Mouse (Mus musculus) cerebral cortex, adult 2 months (tissue): ENCODE results near the gene Rasa2.

Source experiments
- WGBS: fragments of 180-500 bp; shearing (Covaris S2); methylation state at CpG from one replicate; pipeline ENCODE4 v1.1.7; 2018; 5-methylcytosine and 5-hydroxymethylcytosine counted together

The Rasa2 gene

GRCm38 (mm10) chr9:96583496-96583895 is 47.9 kb downstream of the Rasa2 start:
- 92% methylated on average over 2 of the region's 2 CpGs for WGBS

DNA sequence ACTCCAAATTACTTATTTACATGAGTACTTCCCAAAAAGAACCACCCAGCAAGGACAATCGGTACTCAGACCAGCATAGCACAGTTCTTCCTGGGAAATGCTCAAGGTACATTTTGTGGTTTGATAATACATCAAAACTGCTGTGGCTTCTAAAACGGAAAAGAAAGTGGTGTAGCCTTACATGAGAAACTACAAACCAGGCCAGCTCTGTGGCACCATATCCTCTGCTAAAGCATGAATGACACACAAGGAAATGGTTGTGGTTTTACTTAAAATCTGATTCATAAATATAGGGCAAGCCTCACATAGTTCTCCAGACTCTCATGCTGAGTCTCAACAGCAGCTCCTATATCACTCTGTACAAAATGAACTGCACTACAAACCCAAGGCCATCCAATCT is 48.3 kb downstream of the Rasa2 start:
- WGBS, result 85% methylated on average over 2 of the region's 2 CpGs

DNA sequence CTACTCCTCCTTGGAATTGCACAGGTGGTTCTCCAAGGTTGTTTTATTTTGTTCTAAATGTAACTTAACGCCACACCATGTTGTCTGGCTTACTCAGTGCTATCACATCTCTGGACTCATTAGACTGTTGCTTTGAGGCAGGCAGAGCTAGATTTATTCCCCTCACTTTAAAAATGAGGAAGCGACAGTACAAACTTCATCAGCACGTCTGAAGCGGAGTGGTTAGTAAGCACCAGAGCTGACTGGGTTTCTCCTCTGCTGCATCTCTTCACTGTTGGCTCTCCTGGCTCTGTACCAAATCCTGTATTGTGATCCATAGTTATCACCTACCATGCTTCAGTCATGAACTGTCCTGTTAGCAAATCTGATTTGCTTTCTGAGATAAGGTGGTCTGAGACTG is 53.2 kb downstream of the Rasa2 start:
- WGBS, result 79% methylated on average over 4 of the region's 4 CpGs

- WGBS, result 59% methylated on average over 6 of the region's 6 CpGs
Observed at GRCm38 (mm10) chr9:96577674-96578073, 53.7 kb downstream of the Rasa2 start.

GRCm38 (mm10) chr9:96573252-96573651 is 58.2 kb downstream of the Rasa2 start:
- WGBS, result 14% methylated on average over 1 of the region's 1 CpGs

DNA sequence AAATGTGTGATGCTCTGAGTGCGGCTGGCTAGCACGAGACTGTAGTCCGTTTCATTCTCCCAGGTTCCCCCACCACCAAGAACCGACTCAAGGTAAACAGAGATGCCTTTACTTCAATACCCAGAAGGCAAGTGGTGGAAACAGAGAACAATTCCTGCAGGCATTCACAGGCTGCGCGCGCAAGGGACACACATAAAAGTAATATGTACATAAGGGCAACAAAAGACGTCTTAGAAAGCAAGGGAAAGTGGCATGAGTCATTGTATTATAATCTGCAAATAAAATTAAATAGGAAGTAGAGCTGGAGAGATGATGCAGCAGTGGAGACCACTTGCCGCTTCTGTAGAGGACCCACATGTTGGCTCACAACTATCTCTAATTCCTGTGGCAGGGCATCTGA is 58.7 kb downstream of the Rasa2 start:
- WGBS, result 87% methylated on average over 9 of the region's 9 CpGs

DNA sequence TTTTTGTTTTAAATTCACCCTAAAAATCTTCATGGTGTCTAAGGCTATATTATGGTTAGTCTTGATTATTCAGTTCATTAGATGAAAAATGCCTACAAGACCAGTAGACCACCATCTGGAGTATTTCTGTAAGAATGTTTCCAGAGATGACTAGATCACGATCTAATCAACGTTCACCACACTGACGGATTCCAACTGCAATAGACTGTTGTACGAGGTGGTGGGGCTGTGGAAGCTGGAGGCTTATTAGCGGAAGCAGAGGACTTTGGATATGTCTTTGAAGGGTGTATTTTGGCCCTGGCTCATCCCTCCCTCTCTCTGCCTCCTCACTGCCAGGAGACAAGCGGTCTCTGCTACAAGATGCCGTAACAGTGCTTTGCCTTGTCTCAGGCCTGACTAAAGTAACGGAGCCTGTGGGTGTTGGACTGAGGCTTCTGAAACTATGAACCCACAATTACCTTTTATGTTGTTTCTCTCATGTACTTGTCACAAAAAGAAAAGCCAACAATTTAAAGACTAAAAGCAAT is 64.9 kb downstream of the Rasa2 start:
- 62% methylated on average over 8 of the region's 8 CpGs for WGBS

DNA sequence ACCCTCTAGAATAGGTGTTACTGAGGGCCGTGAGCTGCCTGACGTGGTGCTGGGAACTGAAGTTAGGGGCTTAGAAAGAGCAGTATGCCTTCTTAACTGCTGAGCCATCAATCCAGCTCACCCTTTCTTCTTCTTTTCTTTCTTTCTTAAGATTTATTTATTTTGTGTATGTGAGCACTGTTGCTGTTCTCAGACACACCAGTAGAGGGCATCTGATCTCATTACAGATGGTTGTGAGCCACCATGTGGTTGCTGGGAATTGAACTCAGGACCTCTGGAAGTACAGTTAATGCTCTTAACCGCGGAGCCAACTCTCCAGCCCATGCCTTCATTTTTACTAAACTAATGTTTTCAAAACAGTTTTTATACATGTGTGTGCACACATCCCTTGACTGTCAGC is 67.9 kb downstream of the Rasa2 start:
- 97% methylated on average over 4 of the region's 4 CpGs for WGBS

DNA sequence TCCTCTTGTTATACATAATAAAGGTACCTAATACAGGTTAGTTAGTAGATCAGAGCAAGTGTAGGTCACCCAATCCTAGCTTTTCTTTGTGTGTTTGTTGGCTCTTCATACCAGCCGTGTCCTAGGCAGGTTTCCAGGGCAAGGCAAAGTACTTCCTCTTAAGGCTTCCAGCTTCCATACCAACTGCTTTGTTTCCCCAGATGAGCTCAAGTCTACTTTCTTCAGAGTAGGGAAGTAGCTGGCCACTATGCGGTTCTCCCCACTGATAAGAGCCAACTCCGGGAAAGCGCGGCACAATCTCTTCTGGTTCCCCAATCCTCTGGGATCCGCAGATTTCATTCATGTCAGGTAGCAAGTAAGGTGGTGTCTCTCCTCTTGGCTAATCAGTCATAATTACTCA is 72.3 kb downstream of the Rasa2 start:
- WGBS, result 88% methylated on average over 6 of the region's 6 CpGs

DNA sequence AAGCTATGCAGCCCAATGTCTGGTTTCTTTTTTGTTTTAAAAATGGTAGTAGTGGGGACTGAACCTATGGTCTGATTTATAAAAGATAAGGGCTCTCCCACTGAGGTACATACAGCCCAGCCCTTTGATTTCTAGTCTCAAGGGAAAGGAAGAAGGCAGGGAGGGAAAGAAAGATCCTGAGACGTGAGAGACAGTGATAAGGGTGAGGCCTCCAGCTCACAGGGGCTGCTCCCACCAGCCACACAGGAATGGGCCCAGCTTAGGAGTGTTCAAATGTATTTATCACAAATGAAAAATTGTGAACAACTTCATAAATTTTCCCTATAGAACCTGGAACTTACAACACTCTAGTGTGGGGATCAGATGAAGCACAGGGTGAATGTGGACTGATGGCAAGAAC is 72.8 kb downstream of the Rasa2 start:
- WGBS, result 95% methylated on average over 1 of the region's 1 CpGs

- 67% methylated on average over 1 of the region's 1 CpGs for WGBS
Observed at GRCm38 (mm10) chr9:96554095-96554494, 77.3 kb downstream of the Rasa2 start.

DNA sequence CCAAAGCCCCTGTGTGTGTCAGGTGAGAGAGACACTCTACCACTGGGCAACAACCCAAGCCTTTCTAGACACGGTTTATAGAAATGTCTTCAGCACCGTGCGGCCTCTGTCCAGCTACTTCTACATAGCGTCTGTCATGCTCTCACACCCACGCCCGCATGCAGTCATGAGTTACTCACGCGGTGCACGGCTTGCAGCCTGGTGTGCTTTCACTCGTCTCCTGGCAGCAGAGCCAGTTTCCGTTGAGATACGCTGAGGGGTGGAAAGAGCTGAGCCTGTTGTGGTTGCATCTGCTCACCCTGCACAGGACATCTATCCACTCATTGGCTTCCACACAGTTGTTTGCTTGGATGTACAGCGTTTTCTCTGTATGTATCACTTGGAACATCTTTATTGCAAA is 86.0 kb downstream of the Rasa2 start:
- WGBS, result 64% methylated on average over 13 of the region's 13 CpGs

- WGBS, result 36% methylated on average over 27 of the region's 27 CpGs
Observed at GRCm38 (mm10) chr9:96543643-96544640, 87.5 kb downstream of the Rasa2 start.

- 75% methylated on average over 10 of the region's 10 CpGs for WGBS
Observed at GRCm38 (mm10) chr9:96538916-96539315, 92.5 kb downstream of the Rasa2 start.

- 79% methylated on average over 6 of the region's 6 CpGs for WGBS
Observed at GRCm38 (mm10) chr9:96537615-96537919, 93.8 kb downstream of the Rasa2 start.

GRCm38 (mm10) chr9:96536895-96537614 is 94.4 kb downstream of the Rasa2 start:
- WGBS, result 19% methylated on average over 37 of the region's 37 CpGs

GRCm38 (mm10) chr9:96536093-96536492 is 95.3 kb downstream of the Rasa2 start:
- 76% methylated on average over 4 of the region's 4 CpGs for WGBS

GRCm38 (mm10) chr9:96535431-96535830 is 96.0 kb downstream of the Rasa2 start:
- WGBS, result 58% methylated on average over 6 of the region's 6 CpGs

- 91% methylated on average over 4 of the region's 4 CpGs for WGBS
Observed at GRCm38 (mm10) chr9:96534256-96534655, 97.2 kb downstream of the Rasa2 start.

DNA sequence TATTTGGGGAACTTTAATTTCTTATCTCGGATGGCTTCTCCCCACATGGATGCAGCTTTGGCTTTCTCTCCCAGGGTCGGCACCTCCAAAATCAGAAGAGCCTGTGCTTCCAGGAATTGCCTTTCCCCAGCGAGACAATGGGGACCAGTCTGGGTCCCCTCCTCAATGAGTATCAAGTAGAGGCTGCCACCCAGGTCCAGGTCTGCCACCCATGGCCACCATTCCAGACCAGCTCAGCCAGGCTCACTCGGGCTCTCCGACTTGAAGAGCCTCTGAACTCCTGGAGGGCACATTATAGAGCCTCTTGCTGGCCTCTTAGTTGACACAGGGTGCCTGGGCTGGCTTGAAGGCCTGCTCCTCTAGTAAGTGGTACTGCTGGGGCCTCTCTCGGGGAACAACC is 97.9 kb downstream of the Rasa2 start:
- WGBS, result 86% methylated on average over 6 of the region's 6 CpGs

DNA sequence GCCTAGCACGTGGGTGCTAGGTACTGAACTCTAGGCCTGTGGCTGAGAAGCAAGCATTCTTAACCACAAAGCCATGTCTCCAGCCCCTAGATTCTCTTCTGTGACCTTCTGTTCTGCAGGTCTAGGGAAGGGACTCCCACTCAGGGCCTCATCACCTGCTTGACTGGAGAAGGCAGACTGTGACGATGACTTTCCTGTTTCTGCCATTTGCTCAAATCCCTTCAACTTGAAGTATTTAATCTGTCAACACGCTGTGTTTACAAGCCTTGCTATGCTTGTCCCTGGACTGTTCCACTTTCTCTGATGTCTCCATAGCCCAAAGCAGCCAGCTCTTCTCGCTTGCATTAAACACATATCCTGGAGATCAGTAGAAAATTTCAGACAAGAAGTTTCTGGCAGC is 98.9 kb downstream of the Rasa2 start:
- 69% methylated on average over 4 of the region's 4 CpGs for WGBS

DNA sequence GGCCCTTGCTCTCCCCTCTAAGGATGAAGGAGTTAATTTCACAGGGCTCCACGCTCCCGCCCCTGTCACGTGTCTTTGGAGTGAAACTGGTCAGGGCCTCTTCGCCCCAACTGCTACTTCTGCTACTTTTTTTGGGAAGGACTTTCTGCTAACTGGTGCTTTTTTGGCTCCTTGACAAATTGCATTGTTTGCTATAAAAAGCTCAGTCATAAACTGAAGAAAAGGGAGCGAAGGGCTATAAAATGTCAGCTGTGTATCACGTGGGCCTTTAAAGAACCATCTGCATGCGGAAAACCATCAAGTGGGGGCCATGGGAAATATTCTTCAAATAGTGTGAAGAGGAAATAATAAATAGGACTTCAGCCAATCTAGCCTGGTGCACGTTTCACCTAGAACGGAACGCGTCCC is 100.7 kb downstream of the Rasa2 start:
- 38% methylated on average over 11 of the region's 11 CpGs for WGBS
